18 mouse cellular contexts compared by ENCODE assay signal in the genomic region with DNA sequence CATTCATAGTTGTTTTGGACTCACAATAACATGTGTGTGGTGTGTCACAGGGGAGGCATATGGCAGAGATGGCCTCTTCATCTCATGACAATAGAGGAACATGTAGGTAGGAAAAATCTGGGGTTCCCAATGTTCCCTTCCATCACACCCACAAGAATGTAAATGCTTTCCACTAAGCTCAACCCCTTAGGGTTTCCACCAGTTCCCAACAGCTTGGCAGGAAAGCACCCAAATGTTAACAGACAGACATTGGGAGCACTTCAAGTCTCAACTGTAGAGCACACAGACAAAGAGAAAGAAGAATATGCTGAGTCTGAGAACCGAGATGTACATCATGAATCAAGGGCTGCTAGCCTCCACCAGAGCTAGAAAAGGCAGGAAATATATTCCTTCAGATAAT.
"Had no signal": no experiment of that assay in that cellular context is flagged by ENCODE, and none has a peak within 500 bp of the region (broad histone marks: within the 10 kb centered on the region; RNA-seq: fewer than 3 reads in every experiment).

No protein-coding gene starts in this region.

- DNase-seq: lung, adult 18-20 months; lung, embryonic 14.5 days; lung, postnatal 10 days; lung, postnatal 4 days; midbrain, embryonic 14.5 days; retina, postnatal 1 day; right cerebral cortex, adult 18-20 months; right cerebral cortex, postnatal 25 days; right cerebral cortex, postnatal 4 days; spleen, adult 18-20 months; thymus, adult 18-20 months; thymus, postnatal 25 days; thymus, postnatal 4 days had no signal

- H3K27ac ChIP-seq: midbrain, embryonic 10.5 days; midbrain, embryonic 12.5 days; neural tube, embryonic 13.5 days; neural tube, embryonic 15.5 days had no signal

- H3K4me3 ChIP-seq: midbrain, embryonic 10.5 days; midbrain, embryonic 12.5 days; myocyte; neural tube, embryonic 13.5 days; neural tube, embryonic 15.5 days had no signal
